Comparison of ENCODE assay signal across 8 mouse cellular contexts in the genomic region with DNA sequence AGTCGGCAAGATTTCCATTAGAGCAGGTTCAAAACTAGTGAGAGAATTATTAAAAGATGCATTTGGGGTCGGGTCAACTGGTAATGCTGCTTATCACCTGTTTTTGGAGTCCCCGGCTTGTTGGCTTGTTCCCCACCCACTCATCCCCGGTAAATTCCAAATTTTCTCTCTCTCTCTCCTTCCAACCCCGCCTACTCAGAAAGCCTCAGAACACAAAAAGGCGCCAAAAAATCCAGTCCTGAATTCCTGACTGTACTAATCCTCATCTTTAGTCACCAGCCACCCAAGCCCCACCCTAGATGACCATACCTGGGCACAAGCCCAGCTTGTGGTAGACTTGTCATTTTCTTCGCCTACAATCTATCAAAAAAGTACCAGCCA. TPM values are rescaled to one million over a fixed set of nuclear protein-coding genes. Genes with fewer than 3 reads are reported as not detected.
A peak's percentile ranks its signal among the peaks of the same experiment; 100 is the strongest.
DNase-seq lines count a peak whose midpoint lies in the region; ATAC-seq and TF ChIP-seq lines count a peak whose summit lies in the region.

No protein-coding gene starts in this region.

- ATAC-seq in cerebellum, adult (ENCODE audit: insufficient number of reproducible peaks, low FRiP score, low TSS enrichment) = no peak
- ATAC-seq in forebrain, embryonic 16.5 days = no peak
- ATAC-seq in limb, embryonic 12.5 days (ENCODE audit: insufficient number of reproducible peaks, insufficient read depth, low FRiP score, low TSS enrichment, low read depth) = no peak

- H3K36me3 ChIP-seq in forebrain, embryonic 16.5 days (ENCODE audit: control insufficient read depth, insufficient read depth) = no peaks in the 10 kb centered on the region
- H3K36me3 ChIP-seq in limb, embryonic 12.5 days = peaks cover 7% of the 10 kb centered on the region

- TF ChIP-seq POLR2A in olfactory bulb, adult 2 months (IDR thresholded peaks at IDR 0.05; ENCODE audit: insufficient read depth, low read depth, low read length) = no peak

- peak overlapping the region; percentile 99 for H3K4me3 ChIP-seq in forebrain, embryonic 16.5 days (replicated peaks; ENCODE audit: low read length)
- peak overlapping the region; percentile 100 for H3K4me3 ChIP-seq in limb, embryonic 12.5 days (replicated peaks)
- H3K4me3 ChIP-seq in olfactory bulb, adult 2 months (ENCODE audit: insufficient read depth, low read depth, low read length) = peak overlapping the region; percentile 85

- H3K9ac ChIP-seq in forebrain, embryonic 16.5 days (replicated peaks; ENCODE audit: low read depth, low read length) = peak overlapping the region; percentile 96
- peak overlapping the region; percentile 87 for H3K9ac ChIP-seq in limb, embryonic 12.5 days (replicated peaks)

- H3K9me3 ChIP-seq in forebrain, embryonic 16.5 days (ENCODE audit: control insufficient read depth, low read length) = no peaks in the 10 kb centered on the region
- H3K9me3 ChIP-seq in limb, embryonic 12.5 days = no peaks in the 10 kb centered on the region

- peak overlapping the region; percentile 100 for H3K27ac ChIP-seq in forebrain, embryonic 16.5 days (ENCODE audit: low read length)
- H3K27ac ChIP-seq in limb, embryonic 12.5 days = peak overlapping the region; percentile 99
- peak overlapping the region; percentile 93 for H3K27ac ChIP-seq in olfactory bulb, adult 2 months (ENCODE audit: insufficient read depth, low read depth, low read length)

- H3K4me2 ChIP-seq in forebrain, embryonic 16.5 days (ENCODE audit: low read length) = peak overlapping the region; percentile 79
- H3K4me2 ChIP-seq in limb, embryonic 12.5 days = peak overlapping the region; percentile 59

- WGBS in forebrain, embryonic 16.5 days = 6% methylated on average over 7 of the region's 7 CpGs
- WGBS in limb, embryonic 12.5 days = 7% methylated on average over 7 of the region's 7 CpGs
- WGBS in olfactory bulb, adult 2 months = 9% methylated on average over 7 of the region's 7 CpGs

- TF ChIP-seq CTCF in olfactory bulb, adult 2 months (IDR thresholded peaks at IDR 0.05; ENCODE audit: insufficient read depth, low read depth, low read length) = no peak

- no peaks in the 10 kb centered on the region for H3K27me3 ChIP-seq in forebrain, embryonic 16.5 days (replicated peaks; ENCODE audit: control insufficient read depth, insufficient read depth, low read length)
- no peaks in the 10 kb centered on the region for H3K27me3 ChIP-seq in limb, embryonic 12.5 days

- peaks cover 27% of the 10 kb centered on the region for H3K4me1 ChIP-seq in forebrain, embryonic 16.5 days (replicated peaks; ENCODE audit: control insufficient read depth, insufficient read depth, low read length)
- H3K4me1 ChIP-seq in limb, embryonic 12.5 days (replicated peaks) = peaks cover 19% of the 10 kb centered on the region
- peaks cover 6% of the 10 kb centered on the region; the same call in 1 of the 2 replicates for H3K4me1 ChIP-seq in olfactory bulb, adult 2 months (ENCODE audit: control insufficient read depth, insufficient read depth, low read length)

- peak; percentile 50 for DNase-seq in cerebellum, adult 9-10 months
- DNase-seq in right cerebral cortex, adult 18-20 months = peak; percentile 13
- no peak for DNase-seq in right cerebral cortex, postnatal 14 days
- no peak for DNase-seq in layer of hippocampus, adult 9-10 months (ENCODE audit: low spot score)

RNA-seq across cellular contexts. Expression of a gene that starts 0.9 kb away (rescaled TPM):
- polyA plus RNA-seq in forebrain, embryonic 16.5 days (2015; fragmentation: Nextera tagmentation; extraction: Ambion mirVana) = 160 and 179 TPM in 2 replicates
- polyA plus RNA-seq in limb, embryonic 12.5 days (2016; fragmentation: Nextera tagmentation; extraction: Ambion mirVana) = 204 TPM in 2 replicates
- 153 and 170 TPM in 2 replicates for polyA plus RNA-seq in olfactory bulb, adult 2 months (2012; ENCODE audit: insufficient read depth, insufficient read length, low replicate concordance, missing spikeins)

RNA-seq across cellular contexts. Expression of a gene that starts 46.4 kb away (rescaled TPM):
- polyA plus RNA-seq in forebrain, embryonic 16.5 days (2015; fragmentation: Nextera tagmentation; extraction: Ambion mirVana) = 16.1 and 25.0 TPM in 2 replicates
- 15.4 and 16.8 TPM in 2 replicates for polyA plus RNA-seq in limb, embryonic 12.5 days (2016; fragmentation: Nextera tagmentation; extraction: Ambion mirVana)
- not detected in 2 replicates for polyA plus RNA-seq in olfactory bulb, adult 2 months (2012; ENCODE audit: insufficient read depth, insufficient read length, low replicate concordance, missing spikeins)

Comparison
In these comparisons a context has a peak if more than half of its experiments do, and no peak if none do; other contexts are left out.
1. DNase-seq: peak in cerebellum, adult 9-10 months (single experiment) and right cerebral cortex, adult 18-20 months (single experiment); none in right cerebral cortex, postnatal 14 days (single experiment) and layer of hippocampus, adult 9-10 months (single experiment).
2. RNA of a gene that starts 46.4 kb away (polyA plus RNA-seq): 16.1 to 25.0 TPM in forebrain, embryonic 16.5 days and 15.4 to 16.8 TPM in limb, embryonic 12.5 days; not detected in olfactory bulb, adult 2 months; every median in the first group is over 10 times any median in the second.
3. Peak in every context shown above with its lines, with median percentiles within 50 percentile points of each other: H3K27ac ChIP-seq and H3K4me3 ChIP-seq.